Mouse (Mus musculus) neural tube, embryonic 11.5 days (tissue): ENCODE data around the gene Map1b. TPM values are rescaled to one million over a fixed set of nuclear protein-coding genes. Genes with fewer than 3 reads are reported as not detected.

ENCODE experiments used
- ATAC-seq: fragments of 200-750 bp; cut with Nextera tagmentation; 2 replicates; pipeline ENCODE4 v1.8.0; 2017; ENCODE audit warnings: moderate number of reproducible peaks, mild to moderate bottlenecking, moderate TSS enrichment, moderate library complexity; ENCODE audit not compliant: insufficient read depth, low FRiP score, low TSS enrichment
- DNase-seq: peaks from one replicate; pipeline ENCODE4 v3.0.0-alpha.2; 2015; ENCODE audit warnings: low spot score
- H3K27ac ChIP-seq: fragments of 300-500 bp; sonication (generic); 2 replicates; pipeline ENCODE4 v1.5.1; 2014; ENCODE audit warnings: low read depth, mild to moderate bottlenecking, low read length
- H3K27me3 ChIP-seq: fragments of 300-500 bp; sonication (generic); 2 replicates; pipeline ENCODE4 v1.6.1; 2014; ENCODE audit warnings: mild to moderate bottlenecking, low read length, mixed read lengths; ENCODE audit not compliant: control insufficient read depth, insufficient read depth
- H3K36me3 ChIP-seq: fragments of 300-500 bp; sonication (generic); 2 replicates; pipeline ENCODE4 v1.6.1; 2014; ENCODE audit warnings: mild to moderate bottlenecking, low read length, moderate library complexity, mixed read lengths; ENCODE audit not compliant: control insufficient read depth, insufficient read depth
- H3K4me1 ChIP-seq: fragments of 300-500 bp; sonication (generic); 2 replicates; pipeline ENCODE4 v1.6.1; 2014; ENCODE audit warnings: low read length, mixed read lengths; ENCODE audit not compliant: control insufficient read depth, insufficient read depth
- H3K4me2 ChIP-seq: fragments of 300-500 bp; sonication (generic); 2 replicates; pipeline ENCODE4 v1.6.1; 2014; ENCODE audit warnings: low read depth, mild to moderate bottlenecking, moderate library complexity
- H3K4me3 ChIP-seq: fragments of 300-500 bp; sonication (generic); 2 replicates; pipeline ENCODE4 v1.5.1; 2014; ENCODE audit warnings: low read depth, low read length
- H3K9ac ChIP-seq: fragments of 300-500 bp; sonication (generic); 2 replicates; pipeline ENCODE4 v1.6.1; 2014; ENCODE audit warnings: mild to moderate bottlenecking, low read length
- H3K9me3 ChIP-seq: fragments of 300-500 bp; sonication (generic); 2 replicates; pipeline ENCODE4 v1.6.1; 2016; ENCODE audit warnings: low read length; ENCODE audit not compliant: control insufficient read depth
- WGBS: fragments of 180-500 bp; shearing (Covaris S2); extraction: QIAGEN DNeasy Blood & Tissue Kit; methylation state at CpG from one replicate; pipeline ENCODE4 v1.1.7; 2014; 5-methylcytosine and 5-hydroxymethylcytosine counted together
- polyA plus RNA-seq: library from polyadenylated mRNA; unstranded; fragments of >200 nt; fragmentation: Nextera tagmentation; extraction: Ambion mirVana; gene quantifications from 2 replicates; pipeline ENCODE4 v1.2.1, GENCODE M21; 2014

The Map1b gene
- polyA plus RNA-seq, 1 experiment from 2014 or later: 870 TPM

GRCm38 (mm10) chr13:99374191-99374590 is 142.1 kb downstream of the Map1b start:
- no peak for DNase-seq
- WGBS: 56% methylated on average over 4 of the region's 4 CpGs
- no peak overlapping the region for H3K4me3 ChIP-seq

GRCm38 (mm10) chr13:99373684-99374083 is 142.7 kb downstream of the Map1b start:
- H3K9me3 ChIP-seq: no peaks in the 10 kb centered on the region
- no peaks in the 10 kb centered on the region for H3K36me3 ChIP-seq
- DNase-seq: no peak
- H3K4me2 ChIP-seq: no peak overlapping the region
- WGBS: 64% methylated on average over 7 of the region's 7 CpGs
- no peak for ATAC-seq
- H3K27ac ChIP-seq: no peak overlapping the region
- no peak overlapping the region for H3K9ac ChIP-seq
- H3K27me3 ChIP-seq: no peaks in the 10 kb centered on the region
- no peaks in the 10 kb centered on the region for H3K4me1 ChIP-seq
- H3K4me3 ChIP-seq: no peak overlapping the region

More at GRCm38 (mm10) chr13:99374191-99374590, 142.1 kb downstream of the Map1b start:
- no peaks in the 10 kb centered on the region for H3K4me1 ChIP-seq
- no peaks in the 10 kb centered on the region for H3K27me3 ChIP-seq
- H3K4me2 ChIP-seq: no peak overlapping the region
- no peak for ATAC-seq
- no peaks in the 10 kb centered on the region for H3K36me3 ChIP-seq
- H3K9me3 ChIP-seq: no peaks in the 10 kb centered on the region
- no peak overlapping the region for H3K9ac ChIP-seq
- no peak overlapping the region for H3K27ac ChIP-seq

Other genes with a start within 250 kb of the Map1b start
- 53.7 and 54.7 TPM in 2 replicates for gene Ptcd2, start 171.8 kb downstream of the Map1b start, polyA plus RNA-seq
- gene Mrps27, start 171.8 kb downstream of the Map1b start, polyA plus RNA-seq: 67.1 and 67.3 TPM in 2 replicates